Mouse (Mus musculus) 416B (cell line): ENCODE data around the gene Usp39.

Source experiments
- DNase-seq: peaks from one replicate; pipeline ENCODE4 v3.0.0; 2011; ENCODE audit warnings: low read depth

The Usp39 gene

GRCm38 (mm10) chr6:72352636-72353405 is 7.8 kb upstream of the Usp39 start:
- DNase-seq, result no peak

GRCm38 (mm10) chr6:72350214-72350613 is 5.2 kb upstream of the Usp39 start:
- DNase-seq, result no peak

- DNase-seq, result no peak
Observed at GRCm38 (mm10) chr6:72348411-72348810, 3.4 kb upstream of the Usp39 start.

GRCm38 (mm10) chr6:72347166-72347941 is 2.4 kb upstream of the Usp39 start, which contains the start of gene 0610030E20Rik:
TSS of gene 0610030E20Rik (plus strand) at chr6:72347317.
- peak; percentile 85 for DNase-seq

- no peak for DNase-seq
Observed at GRCm38 (mm10) chr6:72346261-72346660, 1.3 kb upstream of the Usp39 start.

GRCm38 (mm10) chr6:72345633-72346032 is 649 bp upstream of the Usp39 start:
- peak; percentile 79 for DNase-seq

GRCm38 (mm10) chr6:72344396-72345073 is 449 bp downstream of the Usp39 start:
- no peak for DNase-seq

GRCm38 (mm10) chr6:72340481-72340880 is 4.5 kb downstream of the Usp39 start:
- DNase-seq, result no peak

GRCm38 (mm10) chr6:72333111-72333510 is 11.9 kb downstream of the Usp39 start:
- peak; percentile 65 for DNase-seq

- peak; percentile 65 for DNase-seq
Observed at GRCm38 (mm10) chr6:72330133-72330532, 14.9 kb downstream of the Usp39 start.

- DNase-seq, result peak; percentile 60
Observed at GRCm38 (mm10) chr6:72329019-72329418, 16.0 kb downstream of the Usp39 start.

- DNase-seq, result peak; percentile 67
Observed at GRCm38 (mm10) chr6:72326274-72326673, 18.7 kb downstream of the Usp39 start.

GRCm38 (mm10) chr6:72323786-72324508 is 21.0 kb downstream of the Usp39 start:
- no peak for DNase-seq

- DNase-seq, result no peak
Observed at GRCm38 (mm10) chr6:72322936-72323335, 22.0 kb downstream of the Usp39 start.

GRCm38 (mm10) chr6:72319019-72319418 is 26.0 kb downstream of the Usp39 start:
- DNase-seq, result peak; percentile 60

- DNase-seq, result no peak
Observed at GRCm38 (mm10) chr6:72318440-72318839, 26.5 kb downstream of the Usp39 start.

GRCm38 (mm10) chr6:72316044-72316443 is 28.9 kb downstream of the Usp39 start:
- no peak for DNase-seq

GRCm38 (mm10) chr6:72315384-72315783 is 29.6 kb downstream of the Usp39 start:
- peak; percentile 40 for DNase-seq

GRCm38 (mm10) chr6:72313124-72313867 is 31.7 kb downstream of the Usp39 start:
- peak; percentile 63 for DNase-seq

- DNase-seq, result no peak
Observed at GRCm38 (mm10) chr6:72312198-72312597, 32.8 kb downstream of the Usp39 start.

- DNase-seq, result peak; percentile 29
Observed at GRCm38 (mm10) chr6:72303510-72303909, 41.5 kb downstream of the Usp39 start.
